Mouse (Mus musculus) heart, postnatal 4 days (tissue): Measurements from ENCODE around the gene Abo. TPM values are rescaled to one million over a fixed set of nuclear protein-coding genes. Genes with fewer than 3 reads are reported as not detected.
"Not testable (repeated sequence)": the region's sequence is repeated elsewhere in the genome, so short reads cannot be mapped to it uniquely, and the experiment has no call there.

ENCODE experiments used
- DNase-seq: peaks from one replicate; pipeline ENCODE4 v3.0.0; 2021
- total RNA-seq, 2 experiments: library from RNA; stranded (reverse); gene quantifications; 2 replicates each; pipeline ENCODE4 v1.2.3; 2021

Abo gene
- total RNA-seq, result not detected

DNA sequence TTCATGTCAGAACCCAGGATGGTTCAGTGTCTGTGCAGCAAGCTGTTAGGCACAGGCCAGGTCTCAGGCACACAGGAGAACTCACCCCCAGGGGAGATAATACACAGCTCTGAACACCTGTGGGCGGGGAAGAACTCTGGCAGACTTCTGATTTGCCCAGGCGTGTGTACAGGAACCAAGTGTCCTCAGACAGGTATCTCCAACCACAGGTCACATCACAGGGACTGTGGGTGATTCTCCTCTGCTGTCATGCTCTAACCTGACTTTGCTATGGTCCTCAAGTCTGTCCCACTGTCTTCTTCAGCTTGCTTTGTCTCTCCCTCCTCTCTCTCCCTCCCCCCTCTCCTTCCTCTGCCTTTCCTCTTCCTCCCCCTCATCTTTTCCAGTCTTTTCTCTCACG, at the start of gene Abo:
Gene Abo, minus strand, starts transcription at position 101 of the 400 bp plus-strand sequence.
- DNase-seq, result no peak

DNA sequence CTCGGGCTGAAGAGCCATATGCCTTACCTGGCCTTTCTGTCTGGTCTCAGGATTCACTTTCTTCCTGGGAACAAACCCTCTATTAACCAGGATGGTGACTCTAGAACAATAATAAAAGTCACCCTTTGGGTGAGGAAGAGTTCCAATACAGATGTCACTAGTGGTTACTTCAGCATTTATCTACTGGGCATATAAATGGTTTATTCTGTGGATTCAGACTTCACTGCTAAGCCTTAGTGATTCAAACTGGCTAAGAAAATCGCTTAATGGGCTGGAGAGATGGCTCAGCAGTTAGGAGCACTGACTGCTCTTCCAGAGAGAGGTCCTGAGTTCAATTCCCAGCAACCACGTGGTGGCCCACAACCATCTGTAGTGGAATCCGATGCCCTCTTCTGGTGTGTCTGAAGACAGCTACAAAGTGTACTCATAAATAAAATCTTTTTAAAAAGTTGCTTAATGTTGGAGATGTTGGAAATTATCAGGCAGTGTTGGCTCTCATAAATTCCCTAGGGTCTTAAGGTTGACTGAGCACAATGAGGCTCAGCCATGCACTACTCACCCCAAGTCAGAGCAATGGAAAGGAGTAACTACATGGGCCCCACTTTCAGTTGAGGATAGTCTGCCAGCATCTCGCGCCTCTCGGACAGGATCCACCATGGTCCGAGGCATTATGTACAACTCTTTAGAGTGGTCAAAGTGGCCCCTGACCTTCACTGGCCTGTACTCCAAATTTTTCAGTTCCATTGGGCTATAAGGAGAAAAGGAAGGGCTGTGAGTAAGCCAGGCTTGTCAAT, 49.6 kb upstream of the Abo start:
- DNase-seq, result no peak

- no peak for DNase-seq
Measured at GRCm38 (mm10) chr2:26913416-26914147, 48.8 kb upstream of the Abo start.

DNA sequence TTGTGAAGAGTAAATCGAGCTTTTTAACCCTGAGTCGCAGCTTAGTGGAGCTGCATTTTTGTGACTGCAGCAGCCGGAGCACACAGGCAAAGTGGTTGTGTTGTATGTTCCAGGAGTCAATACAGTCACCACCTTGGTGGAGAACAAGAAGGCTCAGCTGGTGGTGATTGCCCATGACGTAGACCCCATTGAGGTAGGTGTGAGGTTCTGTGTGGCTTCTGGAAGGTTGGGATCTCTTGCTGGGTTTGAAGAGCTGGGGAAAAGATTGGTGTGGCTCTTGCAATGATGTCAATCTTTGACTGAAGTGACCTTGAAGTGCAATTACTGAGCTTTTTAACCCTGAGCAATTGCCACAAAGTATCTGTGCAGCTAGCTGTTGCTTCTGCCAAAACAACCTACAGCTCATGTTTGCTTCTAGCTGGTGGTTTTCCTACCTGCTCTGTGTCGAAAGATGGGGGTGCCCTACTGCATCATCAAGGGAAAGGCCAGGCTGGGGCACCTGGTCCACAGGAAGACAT, 47.5 kb upstream of the Abo start:
- DNase-seq, result no peak

- peak; percentile 74 for DNase-seq
Measured at GRCm38 (mm10) chr2:26910994-26911765, 46.4 kb upstream of the Abo start.

GRCm38 (mm10) chr2:26910124-26910993, 45.6 kb upstream of the Abo start, which contains the start of the genes Med22 and Rpl7a:
Med22 (minus strand) TSS chr2:26910677.
Rpl7a (plus strand) TSS chr2:26910764.
- DNase-seq, result peak; percentile 100

GRCm38 (mm10) chr2:26909387-26909784, 44.6 kb upstream of the Abo start:
- DNase-seq, result no peak

- DNase-seq, result no peak
Measured at GRCm38 (mm10) chr2:26908710-26909386, 44.1 kb upstream of the Abo start.

DNA sequence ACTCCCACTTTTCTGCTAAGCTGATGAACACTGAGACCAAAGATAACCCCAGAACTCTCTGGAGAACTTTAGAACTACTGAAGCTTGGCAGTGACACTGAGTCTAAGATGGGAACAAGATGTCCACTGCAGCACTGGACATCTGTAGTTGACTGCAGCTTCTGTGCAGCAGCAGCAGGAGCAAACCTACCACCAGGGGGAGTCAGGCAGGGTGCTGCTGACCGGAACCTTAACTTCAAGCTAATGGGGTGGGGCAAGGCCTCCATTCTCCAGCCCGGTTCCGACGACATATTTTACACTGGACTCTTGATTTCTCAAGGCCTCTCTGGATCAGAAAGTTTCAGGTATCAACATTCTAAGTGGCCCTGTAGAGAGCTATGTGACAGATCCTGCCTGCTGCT, 42.3 kb upstream of the Abo start:
- peak; percentile 67 for DNase-seq

- no peak for DNase-seq
Measured at GRCm38 (mm10) chr2:26906431-26906830, 41.7 kb upstream of the Abo start.

- DNase-seq, result no peak
Measured at GRCm38 (mm10) chr2:26905936-26906335, 41.2 kb upstream of the Abo start.

DNA sequence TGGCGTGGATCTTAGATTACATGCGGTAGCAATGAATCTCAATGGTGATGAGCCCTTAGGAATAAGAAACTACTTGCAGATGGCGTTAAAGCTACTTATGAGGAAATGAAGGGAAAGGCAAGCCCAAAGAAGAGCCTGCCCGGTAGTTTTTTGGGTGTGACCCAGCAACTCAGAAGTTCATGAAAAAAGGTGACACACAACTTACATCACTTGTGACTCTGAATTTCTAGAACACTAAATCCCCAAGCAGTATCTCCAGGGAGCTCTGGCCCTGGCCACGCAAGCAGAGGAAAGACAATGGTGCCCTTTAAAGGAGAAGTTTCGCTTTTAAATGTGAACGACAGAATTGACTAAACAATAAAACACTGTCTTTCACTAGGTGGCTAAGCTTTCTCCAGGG, 38.5 kb upstream of the Abo start:
- DNase-seq, result no peak

GRCm38 (mm10) chr2:26902467-26903220, 37.9 kb upstream of the Abo start, which contains the start of gene Surf6:
Surf6 (minus strand) TSS chr2:26902879.
- DNase-seq, result peak; percentile 93

- no peak for DNase-seq
Measured at GRCm38 (mm10) chr2:26901834-26902400, 37.1 kb upstream of the Abo start.

- no peak for DNase-seq
Measured at GRCm38 (mm10) chr2:26900731-26901130, 36.0 kb upstream of the Abo start.

- DNase-seq, result no peak
Measured at GRCm38 (mm10) chr2:26895898-26896297, 31.1 kb upstream of the Abo start.

GRCm38 (mm10) chr2:26886170-26886569, 21.4 kb upstream of the Abo start:
- not testable (repeated sequence) for DNase-seq

- not testable (repeated sequence) for DNase-seq
Measured at GRCm38 (mm10) chr2:26885541-26885940, 20.8 kb upstream of the Abo start.

DNA sequence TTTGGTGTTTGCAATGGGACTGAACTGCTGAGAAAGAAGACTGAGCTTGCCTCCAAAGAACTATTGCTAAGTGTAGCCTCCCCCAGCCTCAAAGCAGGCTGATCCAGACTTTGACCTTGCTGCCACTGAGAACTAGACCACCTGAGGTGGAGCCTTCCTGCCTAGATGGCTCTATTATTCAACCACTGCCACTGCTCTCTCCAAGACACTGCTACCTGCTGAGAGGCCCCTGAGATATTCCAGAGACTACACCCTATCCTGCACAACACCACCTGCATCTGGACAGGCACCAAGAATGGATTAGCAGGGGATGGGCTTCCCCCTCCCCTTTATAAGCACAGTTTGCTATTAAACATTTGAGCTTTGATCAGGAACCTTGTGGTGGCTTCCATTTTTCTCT, 13.8 kb upstream of the Abo start:
- no peak for DNase-seq

- no peak for DNase-seq
Measured at GRCm38 (mm10) chr2:26870666-26871065, 5.9 kb upstream of the Abo start.
